Mouse (Mus musculus) liver, postnatal 0 days (tissue): ENCODE results near the gene Tdp2.

Experiments
- CTCF ChIP-seq: sonication (generic); IDR thresholded peaks from 2 replicates; pipeline ENCODE4 v1.5.1; 2016; ENCODE audit warnings: antibody characterized with exemption, low read depth
- EP300 ChIP-seq: IDR thresholded peaks from 2 replicates; pipeline ENCODE4 v1.6.1; 2016; ENCODE audit warnings: antibody characterized with exemption, low read depth, mild to moderate bottlenecking

GRCm38 (mm10) chr13:24862520-24862919 lies 31.0 kb downstream of the Tdp2 start:
- peak; percentile 69 for TF ChIP-seq CTCF
- no peak for TF ChIP-seq EP300
